Mouse (Mus musculus): Measurements from ENCODE around the gene Tcf3.

DNA sequence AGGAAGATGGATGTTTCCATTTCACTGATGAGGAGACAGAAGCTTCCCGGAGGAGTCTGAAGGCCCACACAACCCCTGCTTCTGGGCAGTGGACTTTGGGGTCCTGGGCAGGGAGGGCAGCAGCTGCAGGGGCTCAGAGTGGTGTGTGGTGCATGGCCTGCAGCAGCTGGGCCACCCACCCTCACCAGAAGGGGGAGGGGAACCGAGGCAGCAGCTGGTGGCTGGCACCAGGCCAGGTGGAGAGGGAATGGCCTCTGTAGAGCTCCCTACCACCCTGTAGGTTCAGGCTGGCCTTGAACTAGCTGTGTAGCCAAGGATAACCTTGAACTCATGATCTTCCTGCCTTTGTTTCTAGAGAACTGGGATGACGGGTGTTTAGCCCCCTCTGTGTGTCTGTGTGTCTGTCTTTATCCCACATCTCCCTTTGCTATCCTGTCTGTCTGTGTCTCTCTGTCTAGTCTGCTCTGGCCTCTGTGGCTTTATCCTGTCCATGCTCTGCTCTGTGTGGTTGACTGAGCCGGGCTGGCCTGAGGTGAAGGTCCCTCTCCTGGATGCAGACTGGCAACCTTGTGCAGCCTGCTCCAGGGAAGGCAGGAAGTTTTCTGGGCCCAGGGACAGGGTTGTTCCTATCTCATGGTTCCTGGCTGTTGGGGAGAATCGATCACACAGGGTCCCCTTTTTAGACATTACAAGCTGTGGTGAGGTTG lies 11.0 kb upstream of the Tcf3 start:
- TF ChIP-seq CTCF (IDR thresholded peaks at IDR 0.05) = no peak
- no peak for TF ChIP-seq POLR2A (IDR thresholded peaks at IDR 0.05; ENCODE audit: insufficient read depth, low read depth, low read length)
